Mouse (Mus musculus): ENCODE data around the gene Lipe.
A peak's percentile ranks its signal among the peaks of the same experiment; 100 is the strongest.

Lipe gene

GRCm38 (mm10) chr7:25363151-25363550 is 35.4 kb downstream of the Lipe start:
- peak; percentile 80 for DNase-seq (ENCODE audit: low read depth, low spot score)

- no peak for DNase-seq (ENCODE audit: low read depth, low spot score)
Measured at GRCm38 (mm10) chr7:25358721-25359206, 39.7 kb downstream of the Lipe start.

GRCm38 (mm10) chr7:25348861-25349260 is 49.6 kb downstream of the Lipe start:
- no peak for DNase-seq (ENCODE audit: low read depth, low spot score)

DNA sequence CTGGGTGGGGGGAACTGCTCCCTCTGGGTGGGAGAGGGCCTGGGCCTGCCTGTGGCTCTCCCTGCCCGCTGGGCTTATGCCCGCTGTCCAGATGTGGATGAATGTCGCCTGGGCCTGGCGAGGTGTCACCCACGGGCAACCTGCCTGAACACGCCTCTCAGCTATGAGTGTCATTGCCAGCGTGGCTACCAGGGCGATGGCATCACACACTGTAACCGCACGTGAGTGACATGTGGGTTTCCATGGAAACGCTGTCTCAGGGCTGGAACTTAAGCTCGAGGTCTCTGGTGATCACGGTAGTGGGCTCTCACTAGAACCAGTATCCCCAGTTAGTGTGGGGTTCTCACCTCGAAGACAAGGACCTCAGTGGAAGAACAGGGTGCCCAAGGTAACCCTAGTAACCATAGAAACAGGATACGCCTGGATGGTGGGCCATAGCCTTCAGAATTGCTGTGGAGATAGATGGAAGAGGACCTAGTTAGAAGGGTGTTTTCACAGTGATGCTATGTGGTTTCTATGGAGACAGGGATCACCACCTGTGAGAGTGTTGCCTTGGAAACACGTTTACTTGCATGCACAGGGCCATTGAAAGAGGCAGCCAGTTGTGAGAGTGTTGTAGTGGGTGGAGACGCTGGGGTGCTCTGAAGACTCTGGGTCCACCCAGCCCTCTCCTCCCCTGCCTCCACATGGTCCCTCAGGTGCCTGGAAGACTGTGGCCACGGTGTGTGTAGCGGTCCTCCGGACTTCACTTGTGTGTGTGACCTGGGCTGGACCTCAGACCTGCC is 57.3 kb downstream of the Lipe start:
- DNase-seq (ENCODE audit: low read depth, low spot score): peak; percentile 60

GRCm38 (mm10) chr7:25339329-25339728 is 59.2 kb downstream of the Lipe start:
- DNase-seq (ENCODE audit: low read depth, low spot score): no peak

DNA sequence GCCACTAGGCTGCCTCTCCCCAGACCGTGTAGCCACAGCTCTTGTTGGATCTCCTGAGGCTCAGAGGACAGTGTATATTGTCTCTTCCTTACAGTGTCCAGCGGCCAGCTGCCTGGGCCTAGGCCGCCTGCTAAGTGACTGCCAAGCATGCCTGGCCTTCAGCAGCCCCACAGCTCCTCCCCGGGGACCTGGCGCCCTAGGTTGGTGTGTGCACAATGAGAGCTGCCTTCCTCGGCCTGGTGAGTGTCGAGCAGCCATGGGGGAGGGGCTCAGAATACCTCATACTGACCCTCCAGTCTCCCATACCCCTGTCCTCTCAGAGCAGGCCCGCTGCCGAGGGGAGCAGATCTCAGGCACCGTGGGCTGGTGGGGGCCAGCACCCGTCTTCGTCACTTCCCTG is 64.0 kb downstream of the Lipe start:
- no peak for DNase-seq (ENCODE audit: low read depth, low spot score)

DNA sequence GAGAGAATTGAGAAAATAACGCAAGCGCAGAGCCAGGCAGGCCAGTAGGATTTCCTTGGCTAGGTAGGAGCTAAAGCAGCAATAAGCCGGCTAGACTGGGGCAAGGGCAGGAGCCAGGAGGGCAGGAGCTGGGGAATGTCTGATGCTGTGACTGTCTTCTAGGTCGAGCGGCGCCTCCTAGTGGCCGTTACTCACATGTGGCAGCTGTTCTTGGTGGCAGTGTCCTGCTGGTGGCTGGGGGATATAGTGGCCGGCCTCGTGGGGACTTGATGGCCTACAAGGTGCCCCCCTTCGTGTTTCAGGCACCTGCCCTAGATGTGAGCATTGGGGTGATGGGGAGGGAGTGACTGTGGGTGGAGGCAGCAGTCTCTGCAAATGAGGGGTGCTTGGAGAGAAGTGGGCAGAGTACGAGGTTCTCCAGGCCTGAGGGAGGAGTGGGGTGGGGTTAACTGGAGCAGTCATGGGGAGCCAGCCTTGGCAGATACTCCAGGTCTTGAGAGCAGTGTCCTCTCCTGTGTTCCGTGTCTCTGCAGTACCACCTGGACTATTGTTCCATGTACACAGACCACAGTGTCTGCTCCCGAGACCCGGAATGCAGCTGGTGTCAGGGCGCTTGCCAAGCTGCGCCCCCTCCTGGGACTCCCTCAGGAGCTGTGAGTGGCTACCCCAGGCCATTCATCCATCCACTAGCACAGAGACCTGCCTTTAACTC is 64.8 kb downstream of the Lipe start:
- DNase-seq (ENCODE audit: low read depth, low spot score): peak; percentile 86
